Mouse (Mus musculus) MEL (cell line): ENCODE measurements around the gene Pars2. TPM values are rescaled to one million over a fixed set of nuclear protein-coding genes. Genes with fewer than 3 reads are reported as not detected.

Source experiments
- DNase-seq: peaks from one replicate; pipeline ENCODE4 v3.0.0; 2011; ENCODE audit warnings: low read depth, low spot score
- H3K27ac ChIP-seq: 2 replicates; pipeline ENCODE4 v1.5.1; 2012; ENCODE audit warnings: low read depth, mild to moderate bottlenecking, control low read depth, low read length, moderate library complexity; ENCODE audit not compliant: control insufficient read depth
- H3K27me3 ChIP-seq, 2 experiments: fragments of 150-350 bp in 1 of 2; sonication (generic) in 1 of 2; 2 replicates each; pipeline ENCODE4 v1.6.1; 2012; ENCODE audit warnings: low read length in 2 of 2, mild to moderate bottlenecking in 2 of 2, improper control_type of control experiment in 1 of 2, moderate library complexity in 1 of 2; ENCODE audit not compliant: insufficient read depth in 2 of 2, control insufficient read depth in 1 of 2
- H3K36me3 ChIP-seq, 2 experiments: 2 replicates each; pipeline ENCODE4 v1.6.1; 2012 to 2014; ENCODE audit warnings: low read length in 2 of 2, improper control_type of control experiment in 1 of 2, inconsistent platforms in 1 of 2, mild to moderate bottlenecking in 1 of 2; ENCODE audit not compliant: insufficient read depth in 2 of 2, control insufficient read depth in 1 of 2
- H3K4me1 ChIP-seq, 2 experiments: fragments of 150-350 bp in 1 of 2; sonication (generic) in 1 of 2; 2 replicates each; pipeline ENCODE4 v1.6.1; 2012; ENCODE audit warnings: low read length in 2 of 2, improper control_type of control experiment in 1 of 2, mild to moderate bottlenecking in 1 of 2; ENCODE audit not compliant: insufficient read depth in 2 of 2, control insufficient read depth in 1 of 2
- H3K4me3 ChIP-seq, 2 experiments: fragments of 150-350 bp in 1 of 2; sonication (generic) in 1 of 2; 2 replicates each; pipeline ENCODE4 v1.5.1; 2012; ENCODE audit warnings: low read depth in 2 of 2, low read length in 2 of 2, mild to moderate bottlenecking in 2 of 2, moderate library complexity in 2 of 2, control low read depth in 1 of 2, improper control_type of control experiment in 1 of 2; ENCODE audit not compliant: control insufficient read depth in 1 of 2, insufficient read depth in 1 of 2
- H3K79me2 ChIP-seq: 2 replicates; pipeline ENCODE4 v1.6.1; 2012; ENCODE audit warnings: mild to moderate bottlenecking, low read length, moderate library complexity; ENCODE audit not compliant: control insufficient read depth, poor library complexity, insufficient read depth
- H3K9ac ChIP-seq: 2 replicates; pipeline ENCODE4 v1.6.1; 2012; ENCODE audit warnings: low read depth, mild to moderate bottlenecking, control low read depth, low read length, moderate library complexity; ENCODE audit not compliant: control insufficient read depth, poor library complexity, severe bottlenecking
- H3K9me3 ChIP-seq: fragments of 150-350 bp; sonication (generic); replicated peaks from 2 replicates; pipeline ENCODE4 v1.6.1; 2012; ENCODE audit warnings: mild to moderate bottlenecking, low read length, improper control_type of control experiment, moderate library complexity; ENCODE audit not compliant: insufficient read depth
- BHLHE40 ChIP-seq: IDR thresholded peaks from 2 replicates; pipeline ENCODE4 v1.6.1; 2012; ENCODE audit warnings: low read depth, mild to moderate bottlenecking, inconsistent platforms, low read length, improper control_type of control experiment, borderline replicate concordance
- CHD1 ChIP-seq: IDR thresholded peaks from 2 replicates; pipeline ENCODE4 v1.6.1; 2012; ENCODE audit warnings: low read depth, mild to moderate bottlenecking, inconsistent platforms, low read length, improper control_type of control experiment
- CTCF ChIP-seq, 3 experiments: IDR thresholded peaks in 2 of 3; conservative IDR thresholded peaks in 1 of 3; 2 replicates each; pipeline ENCODE4 v1.5.1; 2011 to 2012; ENCODE audit warnings: low read length in 3 of 3, low read depth in 2 of 3, mild to moderate bottlenecking in 2 of 3, improper control_type of control experiment in 1 of 3, inconsistent platforms in 1 of 3, mixed read lengths in 1 of 3, moderate library complexity in 1 of 3; ENCODE audit not compliant: control insufficient read depth in 1 of 3, insufficient read depth in 1 of 3, poor library complexity in 1 of 3, severe bottlenecking in 1 of 3
- E2F4 ChIP-seq: IDR thresholded peaks from 2 replicates; pipeline ENCODE4 v1.6.1; 2011; ENCODE audit warnings: low read depth, low read length, improper control_type of control experiment, borderline replicate concordance
- ELF1 ChIP-seq: IDR thresholded peaks from 2 replicates; pipeline ENCODE4 v1.6.1; 2014; ENCODE audit warnings: low read depth, mild to moderate bottlenecking, inconsistent platforms, low read length, improper control_type of control experiment, moderate library complexity
- EP300 ChIP-seq, 2 experiments: IDR thresholded peaks; 2 replicates each; pipeline ENCODE4 v1.6.1; 2011; ENCODE audit warnings: improper control_type of control experiment in 2 of 2, low read length in 2 of 2, low read depth in 1 of 2, mild to moderate bottlenecking in 1 of 2
- GABPA ChIP-seq: IDR thresholded peaks from 2 replicates; pipeline ENCODE4 v1.6.1; 2012; ENCODE audit warnings: low read depth, mild to moderate bottlenecking, inconsistent platforms, low read length, improper control_type of control experiment, moderate library complexity
- GATA1 ChIP-seq: IDR thresholded peaks from 2 replicates; pipeline ENCODE4 v1.6.1; 2011; ENCODE audit warnings: low read depth, low read length, improper control_type of control experiment
- HCFC1 ChIP-seq: IDR thresholded peaks from 2 replicates; pipeline ENCODE4 v1.6.1; 2012; ENCODE audit warnings: low read depth, mild to moderate bottlenecking, inconsistent platforms, low read length, improper control_type of control experiment, moderate library complexity
- MAFK ChIP-seq: IDR thresholded peaks from 2 replicates; pipeline ENCODE4 v1.6.1; 2011; ENCODE audit warnings: low read depth, mild to moderate bottlenecking, low read length, improper control_type of control experiment, borderline replicate concordance
- MAX ChIP-seq: IDR thresholded peaks from 2 replicates; pipeline ENCODE4 v1.6.1; 2011; ENCODE audit warnings: low read length, improper control_type of control experiment
- MXI1 ChIP-seq: IDR thresholded peaks from 2 replicates; pipeline ENCODE4 v1.6.1; 2011; ENCODE audit warnings: mild to moderate bottlenecking, low read depth, low read length, improper control_type of control experiment
- MYC ChIP-seq: IDR thresholded peaks from 2 replicates; pipeline ENCODE4 v1.6.1; 2011; ENCODE audit warnings: low read depth, mild to moderate bottlenecking, low read length, improper control_type of control experiment, moderate library complexity
- POLR2AphosphoS2 ChIP-seq: IDR thresholded peaks from 2 replicates; pipeline ENCODE4 v1.6.1; 2011; ENCODE audit warnings: low read length, improper control_type of control experiment
- POLR2AphosphoS5 ChIP-seq: IDR thresholded peaks from 2 replicates; pipeline ENCODE4 v1.6.1; 2012; ENCODE audit warnings: low read depth, borderline replicate concordance, mild to moderate bottlenecking, inconsistent platforms, low read length, moderate library complexity, mixed read lengths
- RCOR1 ChIP-seq: IDR thresholded peaks from 2 replicates; pipeline ENCODE4 v1.6.1; 2012; ENCODE audit warnings: low read depth, mild to moderate bottlenecking, inconsistent platforms, low read length, improper control_type of control experiment
- SIN3A ChIP-seq: IDR thresholded peaks from 2 replicates; pipeline ENCODE4 v1.6.1; 2012; ENCODE audit warnings: low read length, improper control_type of control experiment, inconsistent platforms
- SMC3 ChIP-seq: IDR thresholded peaks from 2 replicates; pipeline ENCODE4 v1.6.1; 2011; ENCODE audit warnings: low read depth, low read length, improper control_type of control experiment
- TAL1 ChIP-seq: IDR thresholded peaks from 2 replicates; pipeline ENCODE4 v1.6.1; 2012; ENCODE audit warnings: mild to moderate bottlenecking, inconsistent platforms, low read length, moderate library complexity, mixed read lengths
- TBP ChIP-seq: IDR thresholded peaks from 2 replicates; pipeline ENCODE4 v1.8.0; 2011; ENCODE audit warnings: low read depth, low read length, improper control_type of control experiment
- UBTF ChIP-seq: IDR thresholded peaks from 2 replicates; pipeline ENCODE4 v1.6.1; 2012; ENCODE audit warnings: low read depth, mild to moderate bottlenecking, inconsistent platforms, low read length, improper control_type of control experiment, moderate library complexity, borderline replicate concordance; ENCODE audit not compliant: insufficient read depth
- ZC3H11A ChIP-seq: IDR thresholded peaks from 2 replicates; pipeline ENCODE4 v1.6.1; 2012; ENCODE audit warnings: low read depth, mild to moderate bottlenecking, inconsistent platforms, low read length, improper control_type of control experiment
- ZKSCAN1 ChIP-seq: IDR thresholded peaks from 2 replicates; pipeline ENCODE4 v1.6.1; 2012; ENCODE audit warnings: low read depth, mild to moderate bottlenecking, inconsistent platforms, low read length, improper control_type of control experiment, moderate library complexity
- ZMIZ1 ChIP-seq: IDR thresholded peaks from 2 replicates; pipeline ENCODE4 v1.6.1; 2012; ENCODE audit warnings: low read depth, mild to moderate bottlenecking, inconsistent platforms, low read length, improper control_type of control experiment, moderate library complexity
- ZNF384 ChIP-seq: IDR thresholded peaks from 2 replicates; pipeline ENCODE4 v1.6.1; 2012; ENCODE audit warnings: low read depth, mild to moderate bottlenecking, inconsistent platforms, low read length, improper control_type of control experiment
- polyA plus RNA-seq, 2 experiments: library from polyadenylated mRNA; stranded (reverse) in 1 of 2; unstranded in 1 of 2; fragments of >175 nt in 1 of 2; fragments of >200 nt in 1 of 2; gene quantifications; 2 replicates each; pipeline versions ENCODE4 v1.2.1 to v1.2.4; 2012; ENCODE audit warnings: low replicate concordance in 2 of 2, low read depth in 1 of 2; ENCODE audit not compliant: insufficient read length in 2 of 2, insufficient read depth in 1 of 2, missing spikeins in 1 of 2
- total RNA-seq: library from RNA; depleted of rRNA; stranded (reverse); fragments of 300-350 nt; gene quantifications from 2 replicates; pipeline ENCODE4 v1.2.3, GENCODE M21; 2012

Gene Pars2
- total and polyA plus RNA-seq, 3 experiments, result 10.9 to 11.3 TPM; not detected in 1

GRCm38 (mm10) chr4:106688636-106689296, 37.9 kb downstream of the Pars2 start:
- Histone ChIP-seq H3K27ac (no peak overlapping the region), H3K4me1 (no peaks in the 10 kb centered on the region), H3K9me3 (no peaks in the 10 kb centered on the region), H3K79me2 (no peaks in the 10 kb centered on the region), H3K9ac (no peak overlapping the region), H3K27me3 (peaks cover 13 to 18% of the 10 kb centered on the region in 2 experiments), H3K4me3 (no peak overlapping the region), H3K36me3 (no peaks in the 10 kb centered on the region)
- TF ChIP-seq CHD1 (no peak), GATA1 (no peak), CTCF (IDR thresholded peaks at IDR 0.05 in 2 of 3, conservative IDR thresholded peaks at IDR 0.05 in 1 of 3; ENCODE audit: control insufficient read depth in 1 of 3, insufficient read depth in 1 of 3, low read depth in 2 of 3, low read length in 3 of 3, poor library complexity in 1 of 3, severe bottlenecking in 1 of 3) (no peak), TBP (no peak), MAX (no peak), UBTF (no peak), MAFK (no peak)
- DNase-seq, result no peak

GRCm38 (mm10) chr4:106693841-106694430, 43.1 kb downstream of the Pars2 start:
- Histone ChIP-seq H3K4me3 (no peak overlapping the region), H3K9me3 (no peaks in the 10 kb centered on the region), H3K4me1 (no peaks in the 10 kb centered on the region), H3K36me3 (no peaks in the 10 kb centered on the region), H3K27me3 (peaks cover 2 to 10% of the 10 kb centered on the region in 2 experiments; a peak in 2 of 4 replicates), H3K9ac (no peak overlapping the region), H3K27ac (no peak overlapping the region), H3K79me2 (no peaks in the 10 kb centered on the region)
- DNase-seq, result no peak
- TF ChIP-seq ZC3H11A (no peak), E2F4 (no peak), ZNF384 (no peak)

- DNase-seq, result no peak
- H3K79me2 ChIP-seq, result no peaks in the 10 kb centered on the region
- no peak overlapping the region for H3K4me3 ChIP-seq
- H3K9me3 ChIP-seq, result no peaks in the 10 kb centered on the region
- no peak overlapping the region for H3K27ac ChIP-seq
- no peaks in the 10 kb centered on the region for H3K4me1 ChIP-seq
- no peak overlapping the region for H3K9ac ChIP-seq
- no peaks in the 10 kb centered on the region for H3K36me3 ChIP-seq
- peaks cover 0 to 22% of the 10 kb centered on the region in 2 experiments; a peak in 3 of 4 replicates for H3K27me3 ChIP-seq
- TF ChIP-seq ZMIZ1 (no peak), EP300 (IDR thresholded peaks at IDR 0.05; ENCODE audit: low read depth in 1 of 2, low read length in 2 of 2) (no peak), POLR2AphosphoS5 (no peak), SIN3A (no peak), CTCF (IDR thresholded peaks at IDR 0.05 in 2 of 3, conservative IDR thresholded peaks at IDR 0.05 in 1 of 3; ENCODE audit: control insufficient read depth in 1 of 3, insufficient read depth in 1 of 3, low read depth in 2 of 3, low read length in 3 of 3, poor library complexity in 1 of 3, severe bottlenecking in 1 of 3) (no peak), SMC3 (no peak), GABPA (no peak), BHLHE40 (no peak), TAL1 (no peak), CHD1 (no peak), ELF1 (no peak), HCFC1 (no peak), POLR2AphosphoS2 (no peak), MYC (no peak), ZKSCAN1 (no peak), RCOR1 (no peak), MXI1 (no peak)
These were observed 49.1 kb downstream of the Pars2 start for GRCm38 (mm10) chr4:106699989-106700388.
